Mouse (Mus musculus): ENCODE data around the gene Krtap31-2.

The Krtap31-2 gene

DNA sequence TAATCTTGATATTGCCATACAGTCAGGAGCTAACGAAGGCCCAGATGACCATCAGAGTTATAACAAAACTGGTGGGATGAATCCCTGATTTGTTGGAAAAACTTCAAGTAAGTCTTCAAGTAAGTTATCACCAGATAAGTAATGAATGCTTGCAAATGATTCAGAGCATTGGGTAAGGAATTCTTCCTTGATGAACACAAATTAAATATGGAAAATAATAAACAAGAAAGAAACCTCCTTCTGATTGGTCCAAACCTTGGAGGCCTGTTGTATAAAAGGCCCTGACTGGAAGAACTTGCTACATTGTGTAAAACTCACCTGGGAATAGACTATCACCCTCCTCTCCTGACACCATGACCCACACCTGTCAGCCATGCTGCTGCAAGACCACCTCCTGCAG, at the start of gene Krtap31-2:
TSS of gene Krtap31-2 (plus strand) at position 301 of the 400 bp plus-strand sequence.
- DNase-seq (ENCODE audit: low read depth, low spot score): no peak

DNA sequence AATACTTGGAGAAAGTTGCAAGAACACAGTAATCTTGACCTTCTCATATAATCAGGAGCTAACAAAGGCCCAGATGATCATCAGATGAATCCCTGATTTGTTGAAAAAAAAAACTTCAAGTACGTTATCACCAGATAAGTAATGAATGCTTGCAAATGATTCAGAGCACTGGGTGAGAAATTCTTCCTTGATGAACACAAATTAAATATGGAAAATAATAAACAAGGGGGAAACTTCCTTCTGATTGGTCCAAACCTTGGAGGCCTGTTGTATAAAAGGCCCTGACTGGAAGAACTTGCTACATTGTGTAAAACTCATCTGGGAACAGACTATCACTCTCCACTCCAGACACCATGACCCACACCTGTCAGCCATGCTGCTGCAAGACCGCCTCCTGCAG, 28.5 kb upstream of the Krtap31-2 start, which contains the start of gene Krtap31-1:
TSS of gene Krtap31-1 (plus strand) at position 301 of the 400 bp plus-strand sequence.
- no peak for DNase-seq (ENCODE audit: low read depth, low spot score)

DNA sequence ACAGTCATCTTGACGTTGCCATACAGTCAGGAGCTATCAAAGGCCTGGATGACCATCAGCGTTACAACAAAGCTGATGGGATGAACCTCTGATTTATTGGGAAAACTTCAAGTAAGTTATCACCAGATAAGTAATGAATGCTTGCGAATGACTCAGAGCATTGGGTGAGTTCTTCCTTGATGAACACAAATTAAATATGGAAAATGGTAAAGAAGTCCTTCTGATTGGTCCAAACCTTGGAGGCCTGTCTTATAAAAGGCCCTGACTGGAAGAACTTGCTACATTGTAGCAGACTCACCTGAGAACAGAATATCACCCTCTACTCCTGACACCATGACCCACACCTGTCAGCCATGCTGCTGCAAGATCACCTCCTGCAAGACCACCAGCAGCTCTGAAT, 21.6 kb upstream of the Krtap31-2 start, which contains the start of gene Gm11565:
TSS of gene Gm11565 (plus strand) at position 301 of the 400 bp plus-strand sequence.
- DNase-seq (ENCODE audit: low read depth, low spot score): no peak

- no peak for DNase-seq (ENCODE audit: low read depth, low spot score)
These were observed 1.7 kb downstream of the Krtap31-2 start for GRCm38 (mm10) chr11:99937751-99938264.

DNA sequence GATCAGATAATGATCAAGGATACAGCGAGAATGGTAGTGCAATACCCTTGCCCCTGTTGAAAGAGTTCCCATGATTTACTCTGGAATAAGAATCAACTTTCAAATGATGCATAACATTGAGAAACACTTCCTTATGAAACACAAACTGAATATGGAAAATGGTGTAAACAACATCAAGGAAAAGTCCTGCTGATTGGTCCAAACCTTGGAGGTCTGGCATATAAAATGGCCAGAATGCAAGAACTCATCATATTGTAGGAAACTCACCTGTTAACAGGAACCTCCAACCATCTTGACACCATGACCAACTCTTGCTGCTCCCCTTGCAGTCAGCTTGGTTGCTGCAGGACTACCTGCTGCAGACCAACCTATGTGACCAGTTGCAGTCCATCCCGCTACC, 12.1 kb downstream of the Krtap31-2 start, which contains the start of gene Krtap9-5:
TSS of gene Krtap9-5 (plus strand) at position 301 of the 400 bp plus-strand sequence.
- DNase-seq (ENCODE audit: low read depth, low spot score): no peak

DNA sequence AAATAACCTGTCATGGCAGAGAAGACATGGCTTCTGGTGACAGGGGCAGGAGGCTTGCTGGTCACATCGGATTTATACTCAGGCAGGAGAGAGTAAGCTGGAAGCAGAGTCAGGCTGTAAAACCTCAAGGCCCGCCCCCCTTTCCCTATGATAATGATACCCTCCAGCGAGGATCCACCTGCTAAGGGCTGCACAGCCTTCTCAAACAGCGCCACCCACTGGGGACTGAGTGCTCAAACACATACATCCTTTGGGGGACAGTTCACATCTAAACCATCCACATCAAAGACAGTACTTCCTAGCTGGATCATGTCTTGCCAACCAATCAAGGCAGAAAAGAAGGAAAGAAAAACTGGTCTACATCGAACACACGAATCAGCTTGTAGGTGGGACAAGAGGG, 28.1 kb downstream of the Krtap31-2 start:
- DNase-seq (ENCODE audit: low read depth, low spot score): no peak

- DNase-seq (ENCODE audit: low read depth, low spot score): no peak
These were observed 29.9 kb downstream of the Krtap31-2 start for GRCm38 (mm10) chr11:99965961-99966360.

GRCm38 (mm10) chr11:99978953-99979352, 42.9 kb downstream of the Krtap31-2 start, which contains the start of gene Krtap29-1:
Gene Krtap29-1 (minus strand): TSS chr11:99979053.
- no peak for DNase-seq (ENCODE audit: low read depth, low spot score)

GRCm38 (mm10) chr11:99982731-99983130, 46.6 kb downstream of the Krtap31-2 start:
- no peak for DNase-seq (ENCODE audit: low read depth, low spot score)

- no peak for DNase-seq (ENCODE audit: low read depth, low spot score)
These were observed 47.4 kb downstream of the Krtap31-2 start for GRCm38 (mm10) chr11:99983442-99983841.

DNA sequence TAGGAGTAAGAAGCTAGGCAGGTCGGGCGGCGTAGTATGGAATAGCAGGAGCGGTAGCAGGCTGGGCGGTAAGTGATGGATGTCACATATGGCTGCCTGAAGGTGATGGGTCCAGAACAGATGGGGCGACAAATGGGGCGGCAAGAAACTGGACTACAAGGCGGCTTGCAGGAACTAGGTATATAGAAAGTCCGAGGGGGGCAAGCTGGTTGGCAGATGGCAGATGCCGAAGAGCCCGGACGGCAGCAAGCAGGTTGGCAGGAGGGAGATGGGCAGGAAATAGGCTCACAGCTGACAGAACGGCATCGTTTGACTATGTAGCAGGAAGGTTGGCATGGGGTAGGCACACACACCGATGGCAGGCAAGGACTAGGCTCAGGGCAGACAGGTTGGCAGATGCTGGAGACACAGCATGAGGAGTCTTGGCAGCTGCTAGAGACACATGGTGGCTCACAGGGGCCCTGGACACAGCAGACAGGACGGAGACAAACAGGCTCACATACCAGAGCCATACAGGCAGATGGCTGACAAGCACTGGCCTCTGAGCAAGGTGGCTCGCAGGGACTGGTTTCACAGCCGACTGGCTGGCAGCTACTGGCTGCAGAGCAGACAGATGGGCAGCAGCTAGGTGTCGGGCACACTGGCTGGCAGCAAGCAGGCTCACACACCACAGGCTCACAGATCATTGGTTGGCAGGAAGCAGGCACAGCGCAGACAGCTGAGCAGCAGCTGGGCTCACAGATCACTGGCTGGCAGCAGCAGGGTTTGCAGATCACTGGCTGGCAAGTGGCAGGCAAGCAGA, 49.4 kb downstream of the Krtap31-2 start:
- DNase-seq (ENCODE audit: low read depth, low spot score): no peak

GRCm38 (mm10) chr11:99986180-99986647, 50.1 kb downstream of the Krtap31-2 start, which contains the start of gene Krtap16-1:
Gene Krtap16-1 (minus strand): TSS chr11:99986597.
- no peak for DNase-seq (ENCODE audit: low read depth, low spot score)
